ENCODE assay signal across 16 mouse cellular contexts in the genomic region with DNA sequence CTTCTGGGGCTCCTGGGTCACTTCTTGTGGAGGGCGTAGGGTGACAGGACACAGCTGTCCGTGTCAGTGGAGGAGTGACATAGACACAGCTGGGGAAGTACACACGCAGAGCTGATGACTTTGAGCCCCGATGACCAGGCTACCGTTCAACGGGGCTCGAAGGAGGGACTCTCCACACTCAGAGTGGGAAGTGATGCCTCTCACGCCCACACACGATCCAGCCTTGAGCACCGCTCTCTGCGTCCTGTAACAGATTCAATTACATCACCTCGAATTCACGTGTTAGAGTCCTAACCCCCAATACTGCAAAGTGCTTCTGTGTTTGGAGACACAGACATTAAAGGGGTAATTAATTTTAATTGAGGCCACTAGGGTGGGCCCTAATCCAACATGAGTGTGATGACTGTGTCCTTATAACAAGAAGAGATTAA.
DNase-seq lines count a peak whose midpoint lies in the region; ATAC-seq and TF ChIP-seq lines count a peak whose summit lies in the region.
"Had no signal": no experiment of that assay in that cellular context is flagged by ENCODE, and none has a peak within 500 bp of the region (broad histone marks: within the 10 kb centered on the region; RNA-seq: fewer than 3 reads in every experiment).

No protein-coding gene starts in this region.

- H3K4me3 ChIP-seq in heart, embryonic 12.5 days, result no peak overlapping the region
- no peak overlapping the region for H3K4me3 ChIP-seq in kidney, postnatal 0 days (replicated peaks; ENCODE audit: low read depth, low read length)
- H3K4me3 ChIP-seq in midbrain, postnatal 0 days (ENCODE audit: low read depth, low read length), result no peak overlapping the region
- no peak overlapping the region for H3K4me3 ChIP-seq in midbrain, embryonic 16.5 days (ENCODE audit: low read depth, low read length)
- H3K4me3 ChIP-seq: erythroblast, embryonic 14.5 days; limb, embryonic 10.5 days had no signal

- no peak overlapping the region for H3K9ac ChIP-seq in heart, embryonic 12.5 days
- no peak overlapping the region for H3K9ac ChIP-seq in kidney, postnatal 0 days (ENCODE audit: low read depth, low read length)
- no peak overlapping the region for H3K9ac ChIP-seq in midbrain, postnatal 0 days (replicated peaks; ENCODE audit: low read length, poor library complexity, severe bottlenecking)
- no peak overlapping the region for H3K9ac ChIP-seq in midbrain, embryonic 16.5 days (ENCODE audit: low read depth, low read length)

- no peaks in the 10 kb centered on the region for H3K9me3 ChIP-seq in heart, embryonic 12.5 days (replicated peaks)
- H3K9me3 ChIP-seq in kidney, postnatal 0 days (replicated peaks; ENCODE audit: low read length), result no peaks in the 10 kb centered on the region
- H3K9me3 ChIP-seq in midbrain, postnatal 0 days (ENCODE audit: low read length), result no peaks in the 10 kb centered on the region
- no peaks in the 10 kb centered on the region; the same call in 1 of the 2 replicates for H3K9me3 ChIP-seq in midbrain, embryonic 16.5 days (replicated peaks; ENCODE audit: control insufficient read depth, low read length, poor library complexity, severe bottlenecking)
- H3K9me3 ChIP-seq: limb, embryonic 10.5 days had no signal

- H3K36me3 ChIP-seq in heart, embryonic 12.5 days, result no peaks in the 10 kb centered on the region
- H3K36me3 ChIP-seq in kidney, postnatal 0 days (ENCODE audit: insufficient read depth, low read length), result no peaks in the 10 kb centered on the region
- no peaks in the 10 kb centered on the region for H3K36me3 ChIP-seq in midbrain, postnatal 0 days (ENCODE audit: insufficient read depth, low read length)
- no peaks in the 10 kb centered on the region for H3K36me3 ChIP-seq in midbrain, embryonic 16.5 days (ENCODE audit: control insufficient read depth, insufficient read depth, low read length)
- H3K36me3 ChIP-seq: limb, embryonic 10.5 days had no signal

- H3K27ac ChIP-seq in heart, embryonic 12.5 days (ENCODE audit: poor library complexity, severe bottlenecking), result no peak overlapping the region
- H3K27ac ChIP-seq in kidney, postnatal 0 days, result no peak overlapping the region
- no peak overlapping the region for H3K27ac ChIP-seq in midbrain, postnatal 0 days (ENCODE audit: low read depth, low read length)
- H3K27ac ChIP-seq in midbrain, embryonic 16.5 days (ENCODE audit: low read length), result no peak overlapping the region
- H3K27ac ChIP-seq: limb, embryonic 10.5 days had no signal

- H3K4me1 ChIP-seq in heart, embryonic 12.5 days (replicated peaks), result peaks cover 32% of the 10 kb centered on the region; the same call in 1 of the 2 replicates
- H3K4me1 ChIP-seq in kidney, postnatal 0 days (replicated peaks; ENCODE audit: insufficient read depth, low read length), result peaks cover 10% of the 10 kb centered on the region
- no peaks in the 10 kb centered on the region for H3K4me1 ChIP-seq in midbrain, postnatal 0 days (ENCODE audit: insufficient read depth, low read length)
- peaks cover 3% of the 10 kb centered on the region; the same call in 1 of the 2 replicates for H3K4me1 ChIP-seq in midbrain, embryonic 16.5 days (ENCODE audit: control insufficient read depth, insufficient read depth, low read length)

- 0 out of 2 replicates have a peak, but pooled peaks cover 7% of the 10 kb centered on the region for H3K27me3 ChIP-seq in heart, embryonic 12.5 days (replicated peaks)
- peaks cover 9% of the 10 kb centered on the region; the same call in 1 of the 2 replicates for H3K27me3 ChIP-seq in kidney, postnatal 0 days (ENCODE audit: insufficient read depth, low read length)
- H3K27me3 ChIP-seq in midbrain, postnatal 0 days (ENCODE audit: insufficient read depth, low read length), result no peaks in the 10 kb centered on the region
- H3K27me3 ChIP-seq in midbrain, embryonic 16.5 days (ENCODE audit: control insufficient read depth, insufficient read depth, low read depth, low read length), result no peaks in the 10 kb centered on the region

- no peak for DNase-seq in heart, adult 9 months (ENCODE audit: low spot score in 2 of 2)
- peak; percentile 74 for DNase-seq in kidney, postnatal 0 days (ENCODE audit: low spot score)
- no peak for DNase-seq in kidney, adult 8-10 months
- DNase-seq in midbrain, postnatal 0 days (ENCODE audit: low spot score), result peak; percentile 45
- peak; percentile 35 to 73 for DNase-seq in lung, postnatal 4 days
- DNase-seq in right cerebral cortex, postnatal 10 days (ENCODE audit: low spot score in 2 of 2), result no peak
- DNase-seq: adrenal gland, postnatal 14 days; cerebellum, adult 18-20 months; heart, postnatal 14 days; midbrain, embryonic 14.5 days; thymus, postnatal 25 days had no signal

- peak; percentile 43; the same call in 1 of the 2 replicates for TF ChIP-seq CTCF in kidney, postnatal 0 days (IDR thresholded peaks at IDR 0.05; ENCODE audit: low read depth)
- TF ChIP-seq CTCF in midbrain, postnatal 0 days (IDR thresholded peaks at IDR 0.05), result peak; percentile 38

- WGBS in heart, embryonic 12.5 days, result 64% methylated on average over 13 of the region's 13 CpGs
- WGBS in kidney, postnatal 0 days, result 28% methylated on average over 13 of the region's 13 CpGs
- WGBS in midbrain, postnatal 0 days, result 85% methylated on average over 13 of the region's 13 CpGs
- WGBS in midbrain, embryonic 16.5 days, result 79% methylated on average over 13 of the region's 13 CpGs

- ATAC-seq in heart, embryonic 12.5 days (ENCODE audit: insufficient number of reproducible peaks, low FRiP score), result 0 out of 2 replicates have a peak, but pooled peaks have one; percentile 23
- peak; percentile 61; the same call in 1 of the 2 replicates for ATAC-seq in kidney, postnatal 0 days (replicated peaks; ENCODE audit: low FRiP score, low read depth)
- ATAC-seq in midbrain, postnatal 0 days (ENCODE audit: low FRiP score), result no peak
- no peak for ATAC-seq in midbrain, embryonic 16.5 days

- no peak overlapping the region for H3K4me2 ChIP-seq in heart, embryonic 12.5 days
- H3K4me2 ChIP-seq in kidney, postnatal 0 days (ENCODE audit: low read length), result no peak overlapping the region
- no peak overlapping the region for H3K4me2 ChIP-seq in midbrain, postnatal 0 days (ENCODE audit: low read depth, low read length, poor library complexity, severe bottlenecking)
- H3K4me2 ChIP-seq in midbrain, embryonic 16.5 days (ENCODE audit: low read length), result no peak overlapping the region
- H3K4me2 ChIP-seq: liver, embryonic 11.5 days had no signal

Comparison
In these comparisons a context has a peak if more than half of its experiments do, and no peak if none do; other contexts are left out.
1. DNase-seq: peak in kidney, postnatal 0 days (single experiment), midbrain, postnatal 0 days (single experiment) and lung, postnatal 4 days (2 of 2); none in heart, adult 9 months (0 of 2), kidney, adult 8-10 months (0 of 2) and right cerebral cortex, postnatal 10 days (0 of 2).
2. ATAC-seq: peak in heart, embryonic 12.5 days (single experiment) and kidney, postnatal 0 days (single experiment); none in midbrain, postnatal 0 days (single experiment) and midbrain, embryonic 16.5 days (single experiment).